Mouse (Mus musculus) left cerebral cortex, postnatal 36 days (tissue): ENCODE measurements around the gene Kansl3. TPM values are rescaled to one million over a fixed set of nuclear protein-coding genes. Genes with fewer than 3 reads are reported as not detected.

Source experiments
- DNase-seq, 2 experiments: peaks; one replicate each; pipeline ENCODE4 v3.0.0; 2021 to 2022; ENCODE audit warnings: low spot score in 2 of 2, mixed read lengths in 1 of 2
- intact Hi-C: fragments of 180-260 bp; cut with DNase I; formaldehyde crosslinking; loops from one replicate; pipeline ENCODE4 v1.15.1; 2025
- total RNA-seq, 2 experiments: library from RNA; stranded (reverse); gene quantifications; 2 replicates each; pipeline ENCODE4 v1.2.3; 2021

Kansl3 gene
- total RNA-seq, result 10 to 100 TPM; 53.5 to 65.2 TPM

- peak; percentile 89 to 90 for DNase-seq
- intact Hi-C loops, result loop anchor here (2.0 to 5.0 kb wide), 3 partner anchors 73 to 143 kb away; partner anchors contain the start of genes Cnnm3 and Cnnm4
Measured at GRCm38 (mm10) chr1:36368969-36369645, at the start of gene Kansl3. Kansl3 (minus strand) TSS chr1:36369181.

GRCm38 (mm10) chr1:36404531-36404930, 35.5 kb upstream of the Kansl3 start:
- no peak for DNase-seq
- intact Hi-C loops, result no loop called here

GRCm38 (mm10) chr1:36401509-36401908, 32.5 kb upstream of the Kansl3 start:
- DNase-seq, result no peak
- intact Hi-C loops, result no loop called here

- intact Hi-C loops, result no loop called here
- DNase-seq, result no peak
Measured at GRCm38 (mm10) chr1:36397041-36397440, 28.1 kb upstream of the Kansl3 start.

GRCm38 (mm10) chr1:36379582-36379981, 10.6 kb upstream of the Kansl3 start:
- no peak for DNase-seq
- intact Hi-C loops, result no loop called here

- intact Hi-C loops, result no loop called here
- no peak for DNase-seq
Measured at GRCm38 (mm10) chr1:36378880-36379279, 9.9 kb upstream of the Kansl3 start.

GRCm38 (mm10) chr1:36371934-36372845, 3.2 kb upstream of the Kansl3 start, which contains the start of gene Fer1l5:
Fer1l5 (plus strand) TSS chr1:36372291.
- intact Hi-C loops, result no loop called here
- DNase-seq, result no peak

GRCm38 (mm10) chr1:36370918-36371317, 1.9 kb upstream of the Kansl3 start:
- DNase-seq, result no peak
- intact Hi-C loops, result no loop called here

GRCm38 (mm10) chr1:36368112-36368968, 641 bp downstream of the Kansl3 start:
- no peak for DNase-seq
- intact Hi-C loops, result loop anchor here (2.0 to 5.0 kb wide), 3 partner anchors 74 to 144 kb away; partner anchors contain the start of genes Cnnm3 and Cnnm4

GRCm38 (mm10) chr1:36367698-36368097, 1.3 kb downstream of the Kansl3 start:
- no peak for DNase-seq
- intact Hi-C loops, result loop anchor here (2.0 to 5.0 kb wide), 3 partner anchors 75 to 145 kb away; partner anchors contain the start of genes Cnnm3 and Cnnm4

GRCm38 (mm10) chr1:36356955-36357695, 11.9 kb downstream of the Kansl3 start:
- intact Hi-C loops, result no loop called here
- no peak for DNase-seq

GRCm38 (mm10) chr1:36352351-36352750, 16.6 kb downstream of the Kansl3 start:
- intact Hi-C loops, result no loop called here
- peak; percentile 37 to 45 for DNase-seq

- no peak for DNase-seq
- intact Hi-C loops, result no loop called here
Measured at GRCm38 (mm10) chr1:36342547-36342946, 26.4 kb downstream of the Kansl3 start.

GRCm38 (mm10) chr1:36332955-36333887, 35.8 kb downstream of the Kansl3 start:
- DNase-seq, result no peak
- intact Hi-C loops, result no loop called here

GRCm38 (mm10) chr1:36331743-36332142, 37.2 kb downstream of the Kansl3 start:
- intact Hi-C loops, result no loop called here
- DNase-seq, result no peak

- intact Hi-C loops, result loop anchor here (10.0 kb wide), 1 partner anchor 168 kb away; no protein-coding TSS in a partner anchor
- DNase-seq, result no peak
Measured at GRCm38 (mm10) chr1:36326815-36327214, 42.2 kb downstream of the Kansl3 start.

- intact Hi-C loops, result loop anchor here (10.0 kb wide), 1 partner anchor 169 kb away; no protein-coding TSS in a partner anchor
- DNase-seq, result no peak
Measured at GRCm38 (mm10) chr1:36325900-36326321, 43.1 kb downstream of the Kansl3 start.
